Mouse (Mus musculus): ENCODE results near the gene Cacnb4.

GRCm38 (mm10) chr2:52433365-52433764 is 243.3 kb downstream of the Cacnb4 start:
- TF ChIP-seq TAL1 (IDR thresholded peaks at IDR 0.05; ENCODE audit: low read length) (no peak), GATA1 (IDR thresholded peaks at IDR 0.05; ENCODE audit: low read length) (no peak)

Measured in erythroblast, embryonic 14.5 days (primary cell).